Mouse (Mus musculus) bone marrow macrophage, adult 2 months (primary cell): ENCODE results near the gene Sh3rf3. TPM values are rescaled to one million over a fixed set of nuclear protein-coding genes. Genes with fewer than 3 reads are reported as not detected.

Experiments
- H3K27ac ChIP-seq: 2 replicates; pipeline ENCODE4 v1.5.1; 2012; ENCODE audit warnings: low read depth, low read length; ENCODE audit not compliant: insufficient read depth
- H3K4me1 ChIP-seq: 2 replicates; pipeline ENCODE4 v1.6.1; 2012; ENCODE audit warnings: low read length; ENCODE audit not compliant: control insufficient read depth, insufficient read depth
- H3K4me3 ChIP-seq: 2 replicates; pipeline ENCODE4 v1.5.1; 2012; ENCODE audit warnings: mild to moderate bottlenecking, low read length, moderate library complexity; ENCODE audit not compliant: insufficient read depth
- CTCF ChIP-seq: IDR thresholded peaks from 2 replicates; pipeline ENCODE4 v1.5.1; 2012; ENCODE audit warnings: low read depth, mild to moderate bottlenecking, low read length, moderate library complexity
- POLR2A ChIP-seq: IDR thresholded peaks from 2 replicates; pipeline ENCODE4 v1.6.1; 2012; ENCODE audit warnings: mild to moderate bottlenecking, low read depth, low read length, borderline replicate concordance
- polyA plus RNA-seq: library from polyadenylated mRNA; stranded (reverse); fragments of >200 nt; gene quantifications from 2 replicates; pipeline ENCODE4 v1.2.4, GENCODE M21; 2012; ENCODE audit not compliant: missing spikeins, insufficient read depth, insufficient read length

The Sh3rf3 gene
- polyA plus RNA-seq, 1 experiment, result not detected

GRCm38 (mm10) chr10:58878636-58879035, 65.5 kb downstream of the Sh3rf3 start:
- TF ChIP-seq CTCF (no peak), POLR2A (no peak)
- Histone ChIP-seq H3K4me1 (no peaks in the 10 kb centered on the region), H3K4me3 (no peak overlapping the region), H3K27ac (no peak overlapping the region)

GRCm38 (mm10) chr10:58882741-58883140, 69.6 kb downstream of the Sh3rf3 start:
- TF ChIP-seq POLR2A, result no peak
- TF ChIP-seq CTCF, result no peak
- H3K4me1 ChIP-seq, result no peaks in the 10 kb centered on the region
- H3K27ac ChIP-seq, result no peak overlapping the region
- H3K4me3 ChIP-seq, result no peak overlapping the region

GRCm38 (mm10) chr10:58885351-58885750, 72.2 kb downstream of the Sh3rf3 start:
- no peak overlapping the region for H3K4me3 ChIP-seq
- H3K4me1 ChIP-seq, result no peaks in the 10 kb centered on the region
- no peak overlapping the region for H3K27ac ChIP-seq
- TF ChIP-seq CTCF (no peak), POLR2A (no peak)

- H3K27ac ChIP-seq, result no peak overlapping the region
These were observed 72.7 kb downstream of the Sh3rf3 start for GRCm38 (mm10) chr10:58885816-58886215.

GRCm38 (mm10) chr10:58890671-58891439, 77.7 kb downstream of the Sh3rf3 start:
- TF ChIP-seq CTCF, result no peak
- no peak for TF ChIP-seq POLR2A
- no peak overlapping the region for H3K27ac ChIP-seq
- no peak overlapping the region for H3K4me3 ChIP-seq
- no peaks in the 10 kb centered on the region for H3K4me1 ChIP-seq

More at GRCm38 (mm10) chr10:58885816-58886215, 72.7 kb downstream of the Sh3rf3 start:
- Histone ChIP-seq H3K4me3 (no peak overlapping the region), H3K4me1 (no peaks in the 10 kb centered on the region)
- no peak for TF ChIP-seq POLR2A
- no peak for TF ChIP-seq CTCF

- H3K4me1 ChIP-seq, result no peaks in the 10 kb centered on the region
- TF ChIP-seq CTCF (no peak), POLR2A (no peak)
- H3K4me3 ChIP-seq, result no peak overlapping the region
- no peak overlapping the region for H3K27ac ChIP-seq
These were observed 82.3 kb downstream of the Sh3rf3 start for GRCm38 (mm10) chr10:58895431-58895830.

GRCm38 (mm10) chr10:58897009-58897543, 83.9 kb downstream of the Sh3rf3 start:
- H3K27ac ChIP-seq, result no peak overlapping the region
- H3K4me1 ChIP-seq, result no peaks in the 10 kb centered on the region
- no peak overlapping the region for H3K4me3 ChIP-seq
- TF ChIP-seq CTCF (no peak), POLR2A (no peak)

- TF ChIP-seq CTCF, result no peak
- no peak for TF ChIP-seq POLR2A
- no peak overlapping the region for H3K27ac ChIP-seq
- H3K4me3 ChIP-seq, result no peak overlapping the region
- no peaks in the 10 kb centered on the region for H3K4me1 ChIP-seq
These were observed 92.1 kb downstream of the Sh3rf3 start for GRCm38 (mm10) chr10:58905253-58905652.

GRCm38 (mm10) chr10:58907001-58907443, 93.9 kb downstream of the Sh3rf3 start:
- Histone ChIP-seq H3K4me1 (no peaks in the 10 kb centered on the region), H3K4me3 (no peak overlapping the region), H3K27ac (no peak overlapping the region)
- TF ChIP-seq POLR2A, result no peak
- no peak for TF ChIP-seq CTCF

- TF ChIP-seq POLR2A, result no peak
- no peak for TF ChIP-seq CTCF
- Histone ChIP-seq H3K4me3 (no peak overlapping the region), H3K27ac (no peak overlapping the region), H3K4me1 (no peaks in the 10 kb centered on the region)
These were observed 95.3 kb downstream of the Sh3rf3 start for GRCm38 (mm10) chr10:58908451-58908850.
